Mouse (Mus musculus): ENCODE results near the gene Asic1. TPM values are rescaled to one million over a fixed set of nuclear protein-coding genes. Genes with fewer than 3 reads are reported as not detected.

Asic1 gene
- polyA plus RNA-seq, 1 experiment from 2014 or later: 68.9 TPM

- H3K27ac ChIP-seq (replicated peaks): no peak overlapping the region
- no peaks in the 10 kb centered on the region for H3K27me3 ChIP-seq (replicated peaks)
- WGBS: 90% methylated on average over 11 of the region's 11 CpGs
- H3K9ac ChIP-seq (replicated peaks): no peak overlapping the region
- no peak for ATAC-seq (ENCODE audit: low FRiP score)
- no peak overlapping the region for H3K4me3 ChIP-seq (replicated peaks)
- peaks cover 72% of the 10 kb centered on the region for H3K36me3 ChIP-seq
- H3K4me1 ChIP-seq: no peaks in the 10 kb centered on the region
- H3K9me3 ChIP-seq (replicated peaks): no peaks in the 10 kb centered on the region
- H3K4me2 ChIP-seq: no peak overlapping the region
Observed at GRCm38 (mm10) chr15:99736675-99737074, 66.5 kb downstream of the Asic1 start.

GRCm38 (mm10) chr15:99740229-99740628, 70.1 kb downstream of the Asic1 start:
- Histone ChIP-seq H3K27me3 (replicated peaks) (no peaks in the 10 kb centered on the region), H3K4me1 (no peaks in the 10 kb centered on the region), H3K27ac (replicated peaks) (no peak overlapping the region), H3K4me2 (no peak overlapping the region), H3K36me3 (peaks cover 81% of the 10 kb centered on the region), H3K9me3 (replicated peaks) (no peaks in the 10 kb centered on the region), H3K4me3 (replicated peaks) (no peak overlapping the region), H3K9ac (replicated peaks) (no peak overlapping the region)
- WGBS: 85% methylated on average over 4 of the region's 4 CpGs
- ATAC-seq (ENCODE audit: low FRiP score): no peak

Other genes starting within 250 kb of the Asic1 start
- 12.4 and 13.0 TPM in 2 replicates for gene Nckap5l, start 212.6 kb upstream of the Asic1 start, polyA plus RNA-seq (2015; fragmentation: Nextera tagmentation; extraction: Ambion mirVana)
- 17.0 and 19.0 TPM in 2 replicates for gene Bcdin3d, start 195.6 kb upstream of the Asic1 start, polyA plus RNA-seq (2015; fragmentation: Nextera tagmentation; extraction: Ambion mirVana)
- gene Faim2, start 142.2 kb upstream of the Asic1 start, polyA plus RNA-seq (2015; fragmentation: Nextera tagmentation; extraction: Ambion mirVana): 50.7 and 57.5 TPM in 2 replicates
- gene Aqp2, start 91.3 kb upstream of the Asic1 start, polyA plus RNA-seq (2015; fragmentation: Nextera tagmentation; extraction: Ambion mirVana): not detected in 2 replicates
- 1.00 and 3.7 TPM in 2 replicates for gene Aqp5, start 79.6 kb upstream of the Asic1 start, polyA plus RNA-seq (2015; fragmentation: Nextera tagmentation; extraction: Ambion mirVana)
- 0.64 and 0.72 TPM in 2 replicates for gene Aqp6, start 69.0 kb upstream of the Asic1 start, polyA plus RNA-seq (2015; fragmentation: Nextera tagmentation; extraction: Ambion mirVana)
- gene Racgap1, start 18.7 kb upstream of the Asic1 start, polyA plus RNA-seq (2015; fragmentation: Nextera tagmentation; extraction: Ambion mirVana): 59.4 and 84.9 TPM in 2 replicates
- gene Smarcd1, start 31.8 kb downstream of the Asic1 start, polyA plus RNA-seq (2015; fragmentation: Nextera tagmentation; extraction: Ambion mirVana): 80.2 and 91.5 TPM in 2 replicates
- gene Gm17349, start 35.1 kb downstream of the Asic1 start, polyA plus RNA-seq (2015; fragmentation: Nextera tagmentation; extraction: Ambion mirVana): not detected in 2 replicates
- gene Gpd1, start 47.1 kb downstream of the Asic1 start, polyA plus RNA-seq (2015; fragmentation: Nextera tagmentation; extraction: Ambion mirVana): 4.5 and 5.2 TPM in 2 replicates
- gene Cox14, start 55.2 kb downstream of the Asic1 start, polyA plus RNA-seq (2015; fragmentation: Nextera tagmentation; extraction: Ambion mirVana): 178 and 182 TPM in 2 replicates
- gene Cers5, start 102.5 kb downstream of the Asic1 start, polyA plus RNA-seq (2015; fragmentation: Nextera tagmentation; extraction: Ambion mirVana): 82.2 and 92.1 TPM in 2 replicates
- 15.6 and 26.5 TPM in 2 replicates for gene Lima1, start 205.1 kb downstream of the Asic1 start, polyA plus RNA-seq (2015; fragmentation: Nextera tagmentation; extraction: Ambion mirVana)